Mouse (Mus musculus) G1E-ER4 (cell line): ENCODE measurements around the gene Plekha8. TPM values are rescaled to one million over a fixed set of nuclear protein-coding genes. Genes with fewer than 3 reads are reported as not detected.

Source experiments
- GATA1 ChIP-seq: IDR thresholded peaks from one replicate; pipeline ENCODE4 v1.8.0; 2012; ENCODE audit warnings: low read length, inconsistent platforms
- polyA plus RNA-seq: library from polyadenylated mRNA; stranded (reverse); fragments of >175 nt; gene quantifications from 2 replicates; pipeline ENCODE4 v1.2.3, GENCODE M21; 2012

Gene Plekha8
- polyA plus RNA-seq: 1.6 and 2.1 TPM in 2 replicates

DNA sequence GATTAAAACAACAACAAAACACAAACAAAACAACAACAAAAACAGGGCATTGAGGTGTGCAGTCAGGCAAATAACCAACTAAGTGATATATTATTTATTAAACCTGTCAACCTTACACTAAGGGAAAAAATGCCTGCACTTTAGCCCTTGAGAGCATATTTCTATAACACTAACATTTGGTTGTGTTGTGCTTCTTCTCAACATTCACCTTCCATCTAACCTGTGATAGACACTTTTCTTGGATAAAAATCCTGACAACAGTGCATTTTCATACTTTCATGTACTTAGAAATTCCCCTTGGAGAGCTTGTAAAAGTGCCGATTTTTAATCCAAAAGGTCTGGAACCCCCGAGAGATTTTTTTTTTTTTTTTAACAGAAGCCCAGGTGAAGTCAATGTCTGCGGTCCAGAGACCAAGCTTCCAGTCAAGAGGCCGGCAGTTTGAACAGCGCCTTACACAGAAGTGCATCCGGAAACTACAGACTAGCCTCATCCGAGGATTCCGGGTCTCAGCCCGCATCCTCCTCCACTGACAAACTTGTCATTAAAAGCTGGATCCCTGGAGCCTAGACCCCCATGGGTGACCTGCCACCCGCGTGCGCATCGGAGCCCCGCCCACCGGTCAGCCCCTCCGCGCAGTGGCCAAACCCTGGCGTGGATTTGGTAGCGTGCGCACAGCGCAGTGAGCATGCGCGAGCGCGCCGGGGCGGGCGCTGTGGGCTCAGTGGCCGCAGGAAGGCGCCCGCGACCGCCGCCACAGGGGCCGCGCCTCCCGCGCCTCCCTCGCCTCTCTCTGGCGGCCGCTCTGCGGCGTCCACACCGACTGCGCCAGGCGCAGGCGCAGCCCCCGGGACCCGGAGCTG is at the start of gene Plekha8:
Gene Plekha8 (plus strand): TSS at position 643 of the 861 bp plus-strand sequence.
- TF ChIP-seq GATA1: no peak

GRCm38 (mm10) chr6:54548314-54549019 is 46.4 kb upstream of the Plekha8 start:
- no peak for TF ChIP-seq GATA1

DNA sequence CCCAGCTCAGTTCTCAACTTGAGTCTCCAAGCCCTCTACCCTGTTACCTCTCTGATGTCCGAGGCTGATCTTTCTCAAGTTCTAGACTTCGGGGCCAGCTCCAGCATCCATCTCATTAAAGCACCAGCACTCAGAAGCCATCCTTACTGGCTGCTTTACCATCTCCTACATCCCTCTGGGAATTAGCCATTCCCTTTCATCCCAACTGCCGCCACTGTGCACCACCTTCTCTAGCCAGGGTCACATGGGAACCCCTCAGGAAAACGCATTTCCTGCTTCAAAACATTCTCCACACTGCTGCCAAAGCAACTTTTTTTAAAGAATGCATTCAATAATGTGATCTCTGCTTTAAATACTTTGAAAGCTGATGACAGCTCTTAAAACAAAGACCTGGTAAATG is 45.6 kb upstream of the Plekha8 start:
- no peak for TF ChIP-seq GATA1

DNA sequence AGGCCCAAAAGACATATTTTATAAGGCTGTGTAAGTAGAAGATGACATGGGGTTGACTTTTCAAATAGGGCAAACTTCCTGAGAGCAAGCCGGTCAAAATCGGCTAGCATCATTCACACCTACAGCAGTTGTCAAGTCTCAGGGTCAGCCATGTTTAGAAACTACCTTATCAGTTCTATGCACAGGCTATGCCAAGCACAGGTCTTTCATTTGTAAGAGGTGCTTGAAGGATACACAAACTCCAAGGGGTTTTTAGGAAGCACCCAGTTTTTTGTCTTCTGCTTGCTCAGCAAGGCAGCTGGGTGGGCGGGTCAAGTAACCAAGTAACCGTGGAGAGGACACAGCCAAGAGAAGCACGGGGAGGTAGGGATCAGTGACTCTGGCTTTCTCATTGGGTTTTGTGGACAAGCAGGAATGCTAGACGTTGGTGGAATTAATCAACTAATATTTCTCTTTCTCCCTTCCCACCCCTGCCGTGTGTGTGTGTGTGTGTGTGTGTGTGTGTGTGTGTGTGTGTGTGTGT is 44.0 kb upstream of the Plekha8 start:
- no peak for TF ChIP-seq GATA1

- TF ChIP-seq GATA1: no peak
Measured at GRCm38 (mm10) chr6:54552721-54553413, 42.0 kb upstream of the Plekha8 start.

- no peak for TF ChIP-seq GATA1
Measured at GRCm38 (mm10) chr6:54553632-54554031, 41.3 kb upstream of the Plekha8 start.

DNA sequence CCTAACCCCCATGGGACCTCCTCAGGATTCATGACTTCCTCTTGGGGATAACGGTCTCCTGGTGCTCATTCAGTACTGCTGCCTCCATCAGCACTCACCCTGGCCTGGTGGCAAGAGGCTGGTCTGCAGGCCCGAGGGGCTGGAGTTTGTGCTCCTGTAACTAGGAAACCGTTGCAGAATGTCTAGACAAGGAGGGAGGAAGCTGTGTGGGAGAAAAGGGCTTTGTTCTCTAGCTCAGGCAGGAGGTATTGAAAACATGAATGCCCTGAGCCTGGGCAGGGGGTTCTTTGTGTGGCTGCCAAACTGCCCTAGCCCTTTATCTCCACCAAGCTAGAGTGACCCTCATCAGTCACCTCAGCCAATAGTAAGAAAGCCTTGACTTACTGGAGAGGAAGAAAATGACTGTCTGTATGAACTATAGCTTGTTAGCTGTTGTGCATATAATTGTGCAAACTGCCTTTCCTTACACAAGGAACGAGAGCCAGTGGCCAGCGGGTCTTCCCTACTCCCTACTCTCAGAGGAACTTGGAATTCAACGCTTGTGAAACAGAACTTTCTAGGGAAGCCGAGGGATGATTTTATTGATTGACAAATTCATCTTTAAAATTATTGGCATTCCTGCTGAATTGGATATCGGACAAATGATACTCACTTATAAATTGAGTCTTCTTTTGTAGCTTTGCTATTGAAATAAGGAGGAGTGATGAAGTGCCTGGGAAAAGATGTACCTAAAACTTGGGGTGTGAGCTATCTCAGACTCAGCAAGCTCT is 40.4 kb upstream of the Plekha8 start:
- TF ChIP-seq GATA1: no peak

DNA sequence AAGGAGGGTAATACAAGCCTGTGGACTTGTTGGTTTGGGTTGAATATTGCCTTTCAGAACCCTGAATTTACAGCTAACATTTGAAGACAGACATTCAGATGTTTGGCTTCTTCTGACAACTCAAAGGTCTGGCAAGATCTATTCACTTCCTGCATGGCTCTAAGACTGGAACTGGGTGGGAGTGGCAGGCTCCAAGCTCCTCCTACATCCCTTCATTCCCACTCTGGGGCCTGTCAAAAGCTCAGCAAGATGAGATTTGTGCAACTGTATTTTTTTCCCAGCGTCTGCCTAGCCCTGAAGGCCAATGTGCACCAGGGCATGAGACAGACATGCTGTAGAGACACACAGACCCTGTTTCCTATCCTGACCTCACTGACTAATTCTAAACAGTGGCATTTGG is 39.1 kb upstream of the Plekha8 start:
- no peak for TF ChIP-seq GATA1

- TF ChIP-seq GATA1: no peak
Measured at GRCm38 (mm10) chr6:54557671-54558070, 37.2 kb upstream of the Plekha8 start.

GRCm38 (mm10) chr6:54558466-54558865 is 36.4 kb upstream of the Plekha8 start:
- no peak for TF ChIP-seq GATA1

GRCm38 (mm10) chr6:54562018-54562809 is 32.7 kb upstream of the Plekha8 start:
- no peak for TF ChIP-seq GATA1

DNA sequence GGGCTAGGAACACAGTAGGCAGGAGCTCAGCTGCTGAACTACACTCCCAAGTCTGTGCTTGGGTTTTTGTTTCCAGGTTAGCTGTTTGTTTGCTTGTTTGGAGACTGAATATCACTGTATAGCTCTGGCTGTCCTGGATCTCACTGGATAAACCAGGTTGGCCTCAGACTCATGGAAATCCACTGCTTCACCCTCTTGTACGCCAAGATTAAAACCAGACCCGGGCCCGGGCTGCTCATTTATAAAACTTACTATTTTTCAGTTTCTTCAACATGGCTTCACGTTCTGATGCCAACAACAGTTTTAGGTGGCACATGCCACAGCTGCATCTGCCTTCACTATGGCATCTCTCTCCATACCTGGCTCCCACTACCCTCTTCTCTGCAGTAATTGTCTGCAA is 31.4 kb upstream of the Plekha8 start:
- TF ChIP-seq GATA1: no peak

GRCm38 (mm10) chr6:54564506-54564991 is 30.4 kb upstream of the Plekha8 start:
- TF ChIP-seq GATA1: no peak

DNA sequence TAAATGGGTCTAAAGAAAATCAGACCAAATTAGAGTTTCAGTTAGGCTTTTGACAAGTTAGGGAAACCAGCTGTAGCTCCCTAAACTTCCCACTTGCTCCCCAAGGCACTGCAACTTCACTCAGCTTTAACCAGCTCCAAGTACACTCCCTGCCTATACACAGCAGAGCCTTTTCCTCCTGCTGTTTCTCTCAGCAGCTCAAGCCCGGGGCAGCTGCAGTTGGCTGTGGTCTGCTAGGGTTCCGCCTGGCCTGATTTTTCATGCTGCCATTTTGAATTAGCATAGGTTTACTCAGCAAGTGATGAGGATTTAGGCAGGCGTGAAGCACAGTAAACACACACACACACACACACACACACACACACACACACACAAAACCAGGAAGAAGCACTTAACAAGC is 29.9 kb upstream of the Plekha8 start:
- no peak for TF ChIP-seq GATA1
